Mouse (Mus musculus) lung, postnatal 0 days (tissue): ENCODE measurements around the gene Tcf7. TPM values are rescaled to one million over a fixed set of nuclear protein-coding genes. Genes with fewer than 3 reads are reported as not detected.

Source experiments
- ATAC-seq: fragments of 200-750 bp; cut with Nextera tagmentation; 2 replicates; pipeline ENCODE4 v1.8.0; 2017; ENCODE audit warnings: moderate library complexity
- DNase-seq: peaks from one replicate; pipeline ENCODE4 v3.0.0-alpha.2; 2016; ENCODE audit warnings: low spot score
- H3K27ac ChIP-seq: fragments of 300-500 bp; sonication (generic); 2 replicates; pipeline ENCODE4 v1.5.1; 2014; ENCODE audit warnings: antibody characterized with exemption, mild to moderate bottlenecking, low read length, mixed read lengths
- H3K27me3 ChIP-seq: fragments of 300-500 bp; sonication (generic); replicated peaks from 2 replicates; pipeline ENCODE4 v1.6.1; 2014; ENCODE audit warnings: low read length, mixed read lengths; ENCODE audit not compliant: insufficient read depth
- H3K36me3 ChIP-seq: fragments of 300-500 bp; sonication (generic); 2 replicates; pipeline ENCODE4 v1.6.1; 2014; ENCODE audit warnings: low read length, mixed read lengths; ENCODE audit not compliant: insufficient read depth
- H3K4me1 ChIP-seq: fragments of 300-500 bp; sonication (generic); 2 replicates; pipeline ENCODE4 v1.6.1; 2014; ENCODE audit warnings: antibody characterized with exemption, low read depth, low read length, mixed read lengths; ENCODE audit not compliant: insufficient read depth
- H3K4me2 ChIP-seq: fragments of 300-500 bp; sonication (generic); replicated peaks from 2 replicates; pipeline ENCODE4 v1.6.1; 2014; ENCODE audit warnings: low read depth, mild to moderate bottlenecking, low read length, moderate library complexity, mixed read lengths
- H3K4me3 ChIP-seq: fragments of 300-500 bp; sonication (generic); 2 replicates; pipeline ENCODE4 v1.5.1; 2014; ENCODE audit warnings: low read depth, low read length
- H3K9ac ChIP-seq: fragments of 300-500 bp; sonication (generic); replicated peaks from 2 replicates; pipeline ENCODE4 v1.6.1; 2014; ENCODE audit warnings: low read depth, mild to moderate bottlenecking
- H3K9me3 ChIP-seq: fragments of 300-500 bp; sonication (generic); 2 replicates; pipeline ENCODE4 v1.6.1; 2016; ENCODE audit warnings: low read length, mixed read lengths
- CTCF ChIP-seq: IDR thresholded peaks from 2 replicates; pipeline ENCODE4 v1.5.1; 2016; ENCODE audit warnings: antibody characterized with exemption, mild to moderate bottlenecking
- EP300 ChIP-seq: IDR thresholded peaks from 2 replicates; pipeline ENCODE4 v1.6.1; 2016; ENCODE audit warnings: antibody characterized with exemption, mild to moderate bottlenecking, control low read depth
- WGBS: fragments of 180-500 bp; shearing (Covaris S2); extraction: QIAGEN DNeasy Blood & Tissue Kit; methylation state at CpG from one replicate; pipeline ENCODE4 v1.1.7; 2014; 5-methylcytosine and 5-hydroxymethylcytosine counted together
- polyA plus RNA-seq: library from polyadenylated mRNA; unstranded; fragments of >200 nt; fragmentation: Nextera tagmentation; extraction: Ambion mirVana; gene quantifications from 2 replicates; pipeline ENCODE4 v1.2.1, GENCODE M21; 2015

The Tcf7 gene
- polyA plus RNA-seq, 1 experiment from 2014 or later, result 14.7 TPM

DNA sequence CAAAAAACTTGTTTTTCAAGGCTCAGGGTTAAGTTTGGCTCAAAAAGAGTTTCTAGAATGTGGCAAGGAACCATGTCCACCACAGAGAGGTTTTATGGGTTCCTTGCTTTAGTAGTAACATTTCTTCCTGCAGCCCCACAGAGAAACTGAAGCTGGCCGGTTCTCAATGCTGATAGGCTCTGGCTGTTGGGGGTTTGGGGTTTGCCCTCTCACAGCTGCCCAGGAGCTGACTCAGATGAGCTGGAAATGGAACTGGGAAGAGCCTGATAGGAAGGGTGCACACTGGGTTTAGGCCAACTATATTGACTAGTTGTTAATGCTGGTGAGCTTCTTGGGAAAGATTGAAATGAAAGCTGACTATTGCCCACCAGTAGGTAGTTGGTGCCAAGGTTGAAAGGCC lies 30.1 kb downstream of the Tcf7 start:
- no peak for DNase-seq
- peaks cover 9% of the 10 kb centered on the region; the same call in 1 of the 2 replicates for H3K36me3 ChIP-seq
- no peaks in the 10 kb centered on the region for H3K27me3 ChIP-seq
- WGBS, result 50% methylated on average over 1 of the region's 1 CpGs
- ATAC-seq, result no peak
- no peak overlapping the region for H3K9ac ChIP-seq
- H3K4me1 ChIP-seq, result peaks cover 5% of the 10 kb centered on the region; the same call in 1 of the 2 replicates
- peak overlapping the region; percentile 64; the same call in 1 of the 2 replicates for H3K27ac ChIP-seq
- no peaks in the 10 kb centered on the region for H3K9me3 ChIP-seq
- no peak for TF ChIP-seq CTCF
- no peak for TF ChIP-seq EP300
- H3K4me3 ChIP-seq, result no peak overlapping the region
- H3K4me2 ChIP-seq, result no peak overlapping the region

- no peaks in the 10 kb centered on the region for H3K27me3 ChIP-seq
- no peak overlapping the region for H3K4me2 ChIP-seq
- 0 out of 2 replicates have a peak overlapping the region, but pooled peaks have one; percentile 12 for H3K9ac ChIP-seq
- H3K4me3 ChIP-seq, result no peak overlapping the region
- H3K4me1 ChIP-seq, result peaks cover 5% of the 10 kb centered on the region; the same call in 1 of the 2 replicates
- no peak overlapping the region; the same call in 1 of the 2 replicates for H3K27ac ChIP-seq
- DNase-seq (no peak), ATAC-seq (no peak)
- 65% methylated on average over 5 of the region's 5 CpGs for WGBS
- no peaks in the 10 kb centered on the region for H3K9me3 ChIP-seq
- no peak for TF ChIP-seq CTCF
- TF ChIP-seq EP300, result no peak
- peaks cover 16% of the 10 kb centered on the region for H3K36me3 ChIP-seq
Observed at GRCm38 (mm10) chr11:52251770-52252169, 31.0 kb downstream of the Tcf7 start.

DNA sequence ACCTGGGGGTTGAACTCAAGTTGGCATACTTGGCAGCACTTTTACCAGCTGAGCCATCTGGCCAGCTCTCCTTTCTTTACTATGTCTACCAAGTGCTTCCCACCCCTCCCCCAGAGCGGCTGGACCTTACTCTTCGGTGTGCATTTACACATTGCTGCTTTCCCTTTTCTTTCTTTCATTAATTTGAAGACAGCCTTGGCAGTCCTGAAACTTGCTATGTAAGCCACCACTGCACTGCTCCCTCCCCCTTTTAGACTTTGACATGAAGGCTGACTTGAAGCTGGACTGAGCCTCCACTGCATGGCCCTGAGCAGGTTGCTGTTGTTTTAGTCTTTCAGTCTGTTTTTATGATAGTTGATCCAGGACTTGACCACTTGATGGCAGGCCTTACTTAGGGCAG lies 33.4 kb downstream of the Tcf7 start:
- Histone ChIP-seq H3K27ac (no peak overlapping the region), H3K4me1 (peaks cover 5% of the 10 kb centered on the region; the same call in 1 of the 2 replicates), H3K4me2 (no peak overlapping the region), H3K27me3 (no peaks in the 10 kb centered on the region), H3K9me3 (no peaks in the 10 kb centered on the region), H3K36me3 (peaks cover 20% of the 10 kb centered on the region), H3K4me3 (no peak overlapping the region), H3K9ac (no peak overlapping the region)
- DNase-seq (no peak), ATAC-seq (no peak)
- TF ChIP-seq CTCF (peak; percentile 28; the same call in 1 of the 2 replicates), EP300 (no peak)
- 93% methylated on average over 2 of the region's 2 CpGs for WGBS

DNA sequence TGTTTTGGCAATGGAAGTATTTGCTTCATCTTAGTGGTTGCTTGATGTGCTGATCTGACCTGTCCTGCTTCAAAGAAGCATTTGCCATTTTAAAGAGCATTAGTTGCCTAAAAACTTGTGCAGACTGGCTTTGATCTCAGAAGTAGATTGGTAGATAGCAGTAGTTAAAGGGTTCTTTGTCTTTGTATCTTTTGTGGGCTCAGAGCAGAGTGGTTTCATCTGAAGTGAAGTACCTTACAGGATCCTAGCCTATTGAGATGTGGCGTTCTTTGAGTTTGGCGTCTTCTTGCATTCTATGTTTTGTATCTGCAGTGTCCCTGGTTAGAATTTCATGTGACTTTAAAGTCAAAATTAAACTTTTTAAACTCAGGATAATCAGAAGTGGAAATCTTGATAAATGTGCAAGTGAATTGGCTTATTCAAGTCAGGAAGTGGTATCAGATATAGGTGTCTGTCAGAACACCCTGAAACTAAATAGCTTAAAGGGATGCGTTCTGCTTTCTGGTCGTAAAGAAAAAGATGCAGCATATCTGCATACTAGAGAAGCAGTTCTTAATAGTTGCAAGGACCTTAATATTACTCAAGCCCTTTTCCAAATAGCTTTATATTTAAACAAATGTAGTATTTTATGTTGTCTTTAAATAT lies 41.8 kb downstream of the Tcf7 start:
- no peak for ATAC-seq

GRCm38 (mm10) chr11:52234509-52234908 lies 48.3 kb downstream of the Tcf7 start:
- Histone ChIP-seq H3K36me3 (0 out of 2 replicates have a peak, but pooled peaks cover 4% of the 10 kb centered on the region), H3K4me1 (peaks cover 20% of the 10 kb centered on the region; the same call in 1 of the 2 replicates), H3K9me3 (no peaks in the 10 kb centered on the region), H3K27ac (0 out of 2 replicates have a peak overlapping the region, but pooled peaks have one; percentile 6), H3K27me3 (no peaks in the 10 kb centered on the region), H3K9ac (no peak overlapping the region), H3K4me2 (no peak overlapping the region), H3K4me3 (no peak overlapping the region)
- ATAC-seq (no peak), DNase-seq (no peak)
- TF ChIP-seq EP300 (no peak), CTCF (no peak)

More for the DNA sequence above, 41.8 kb downstream of the Tcf7 start:
- peaks cover 15% of the 10 kb centered on the region; the same call in 1 of the 2 replicates for H3K36me3 ChIP-seq
- DNase-seq, result no peak
- no peak overlapping the region for H3K9ac ChIP-seq
- TF ChIP-seq EP300 (no peak), CTCF (no peak)
- 78% methylated on average over 4 of the region's 4 CpGs for WGBS
- no peaks in the 10 kb centered on the region for H3K9me3 ChIP-seq
- H3K27ac ChIP-seq, result no peak overlapping the region
- no peak overlapping the region for H3K4me2 ChIP-seq
- H3K4me1 ChIP-seq, result no peaks in the 10 kb centered on the region
- H3K4me3 ChIP-seq, result no peak overlapping the region
- no peaks in the 10 kb centered on the region for H3K27me3 ChIP-seq

DNA sequence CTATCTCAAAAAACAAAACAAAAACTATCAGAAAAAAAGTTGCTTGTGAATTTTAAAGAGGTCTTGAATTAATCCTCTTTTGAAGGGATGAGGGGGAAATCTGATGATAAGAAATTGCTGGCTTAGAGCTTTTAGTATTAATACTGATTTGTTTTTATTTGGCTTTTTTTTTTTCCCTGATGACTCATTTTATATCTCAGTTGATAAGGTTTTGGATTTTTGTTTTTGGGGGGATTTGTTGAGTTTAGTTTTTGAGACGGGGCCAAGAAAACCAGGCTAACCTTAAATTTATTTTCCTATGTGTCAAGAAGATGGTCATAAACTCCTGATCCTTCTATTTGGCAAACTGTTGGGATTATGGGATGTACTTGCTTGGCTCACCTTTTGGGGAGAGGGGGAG lies 48.9 kb downstream of the Tcf7 start:
- H3K4me2 ChIP-seq, result peak overlapping the region; percentile 76
- H3K36me3 ChIP-seq, result 0 out of 2 replicates have a peak, but pooled peaks cover 4% of the 10 kb centered on the region
- DNase-seq, result no peak
- 70% methylated on average over 1 of the region's 1 CpGs for WGBS
- H3K4me1 ChIP-seq, result peaks cover 20% of the 10 kb centered on the region; the same call in 1 of the 2 replicates
- H3K27ac ChIP-seq, result no peak overlapping the region; the same call in 1 of the 2 replicates
- no peak overlapping the region for H3K9ac ChIP-seq
- no peak for ATAC-seq
- TF ChIP-seq CTCF (no peak), EP300 (no peak)
- no peak overlapping the region for H3K4me3 ChIP-seq
- no peaks in the 10 kb centered on the region for H3K9me3 ChIP-seq
- no peaks in the 10 kb centered on the region for H3K27me3 ChIP-seq
